Mouse (Mus musculus) G1E (cell line): Measurements from ENCODE around the gene Miox. TPM values are rescaled to one million over a fixed set of nuclear protein-coding genes. Genes with fewer than 3 reads are reported as not detected.

ENCODE experiments used
- ATAC-seq: 2 replicates; pipeline ENCODE4 v1.8.0; 2016; ENCODE audit warnings: mild to moderate bottlenecking; ENCODE audit not compliant: insufficient number of reproducible peaks, poor library complexity, low FRiP score, severe bottlenecking; ENCODE audit errors: extremely low read depth
- DNase-seq: peaks from one replicate; pipeline ENCODE4 v3.0.0; 2012; ENCODE audit warnings: low spot score
- H3K27me3 ChIP-seq: 2 replicates; pipeline ENCODE4 v1.6.1; 2012; ENCODE audit warnings: mild to moderate bottlenecking, low read length, inconsistent platforms; ENCODE audit not compliant: insufficient read depth
- H3K36me3 ChIP-seq: replicated peaks from 2 replicates; pipeline ENCODE3; 2012; ENCODE audit warnings: mild to moderate bottlenecking, inconsistent platforms
- H3K4me1 ChIP-seq: 2 replicates; pipeline ENCODE4 v1.6.1; 2012; ENCODE audit warnings: low read depth, low read length, inconsistent platforms, mixed read lengths; ENCODE audit not compliant: insufficient read depth
- H3K4me3 ChIP-seq: 2 replicates; pipeline ENCODE4 v1.5.1; 2012; ENCODE audit warnings: low read depth, mild to moderate bottlenecking, inconsistent platforms, low read length, moderate library complexity, mixed read lengths
- H3K9me3 ChIP-seq: replicated peaks from 2 replicates; pipeline ENCODE4 v1.6.1; 2012; ENCODE audit warnings: inconsistent platforms
- CTCF ChIP-seq: IDR thresholded peaks from 2 replicates; pipeline ENCODE4 v1.5.1; 2012; ENCODE audit warnings: low read depth, low read length, inconsistent platforms, mixed read lengths
- GATA1 ChIP-seq: IDR thresholded peaks from 2 replicates; pipeline ENCODE4 v1.6.1; 2012; ENCODE audit warnings: borderline replicate concordance, low read length, inconsistent platforms, mixed read lengths
- GATA2 ChIP-seq: IDR thresholded peaks from 2 replicates; pipeline ENCODE4 v1.6.1; 2012; ENCODE audit warnings: low read depth, low read length, inconsistent platforms, borderline replicate concordance
- POLR2AphosphoS5 ChIP-seq: IDR thresholded peaks from 2 replicates; pipeline ENCODE4 v1.6.1; 2012; ENCODE audit warnings: low read depth, low read length, inconsistent platforms; ENCODE audit not compliant: insufficient replicate concordance
- TAL1 ChIP-seq: conservative IDR thresholded peaks from 2 replicates; pipeline ENCODE4 v1.6.1; 2012; ENCODE audit warnings: low read depth, low read length, inconsistent platforms, mixed read lengths
- polyA plus RNA-seq: library from polyadenylated mRNA; stranded (reverse); fragments of >175 nt; gene quantifications from 2 replicates; pipeline ENCODE4 v1.2.3, GENCODE M21; 2012
- total RNA-seq, 2 experiments: library from RNA; stranded (forward) in 1 of 2; stranded (reverse) in 1 of 2; fragments of 200-1000 nt in 1 of 2; fragments of >200 nt in 1 of 2; fragmentation: Nextera tagmentation in 1 of 2; gene quantifications; 2 replicates each; pipeline ENCODE4 v1.2.3; 2014 to 2017

Gene Miox
- total and polyA plus RNA-seq, 3 experiments = 0.11 TPM; not detected in 2

GRCm38 (mm10) chr15:89300180-89300579, 34.0 kb upstream of the Miox start:
- DNase-seq (no peak), ATAC-seq (no peak)
- Histone ChIP-seq H3K9me3 (no peaks in the 10 kb centered on the region), H3K27me3 (no peaks in the 10 kb centered on the region), H3K4me1 (peaks cover 7% of the 10 kb centered on the region), H3K4me3 (no peak overlapping the region), H3K36me3 (peaks cover 97% of the 10 kb centered on the region)
- TF ChIP-seq GATA2 (no peak), POLR2AphosphoS5 (no peak), CTCF (no peak), TAL1 (no peak), GATA1 (no peak)

- Histone ChIP-seq H3K4me3 (no peak overlapping the region), H3K27me3 (no peaks in the 10 kb centered on the region), H3K36me3 (peaks cover 97% of the 10 kb centered on the region), H3K9me3 (no peaks in the 10 kb centered on the region), H3K4me1 (peaks cover 7% of the 10 kb centered on the region)
- DNase-seq = no peak
- no peak for TF ChIP-seq TAL1
- no peak for ATAC-seq
These were observed 33.6 kb upstream of the Miox start for GRCm38 (mm10) chr15:89300600-89300999.

GRCm38 (mm10) chr15:89305966-89306365, 28.2 kb upstream of the Miox start:
- Histone ChIP-seq H3K4me3 (no peak overlapping the region), H3K4me1 (peaks cover 30% of the 10 kb centered on the region)
- DNase-seq = no peak

GRCm38 (mm10) chr15:89307461-89307860, 26.7 kb upstream of the Miox start:
- Histone ChIP-seq H3K4me3 (no peak overlapping the region), H3K27me3 (no peaks in the 10 kb centered on the region), H3K4me1 (peaks cover 39% of the 10 kb centered on the region), H3K9me3 (no peaks in the 10 kb centered on the region), H3K36me3 (peaks cover 92% of the 10 kb centered on the region)
- TF ChIP-seq POLR2AphosphoS5 = no peak
- TF ChIP-seq TAL1 = no peak
- no peak for TF ChIP-seq CTCF
- TF ChIP-seq GATA2 = no peak
- no peak for TF ChIP-seq GATA1
- DNase-seq = no peak
- no peak for ATAC-seq

More at GRCm38 (mm10) chr15:89305966-89306365, 28.2 kb upstream of the Miox start:
- H3K9me3 ChIP-seq = no peaks in the 10 kb centered on the region
- TF ChIP-seq POLR2AphosphoS5 (no peak), CTCF (no peak), TAL1 (no peak), GATA2 (no peak), GATA1 (no peak)
- H3K36me3 ChIP-seq = peaks cover 94% of the 10 kb centered on the region
- no peak for ATAC-seq
- no peaks in the 10 kb centered on the region for H3K27me3 ChIP-seq

- DNase-seq = no peak
- no peaks in the 10 kb centered on the region for H3K27me3 ChIP-seq
- no peak for ATAC-seq
- peaks cover 92% of the 10 kb centered on the region for H3K36me3 ChIP-seq
- H3K4me1 ChIP-seq = peaks cover 49% of the 10 kb centered on the region
- H3K4me3 ChIP-seq = no peak overlapping the region
- TF ChIP-seq GATA2 (no peak), GATA1 (no peak), POLR2AphosphoS5 (no peak), CTCF (no peak), TAL1 (no peak)
- H3K9me3 ChIP-seq = no peaks in the 10 kb centered on the region
These were observed 25.6 kb upstream of the Miox start for GRCm38 (mm10) chr15:89308406-89309139.

GRCm38 (mm10) chr15:89309962-89310498, 24.2 kb upstream of the Miox start:
- Histone ChIP-seq H3K4me1 (peaks cover 58% of the 10 kb centered on the region), H3K9me3 (no peaks in the 10 kb centered on the region), H3K36me3 (peaks cover 81% of the 10 kb centered on the region), H3K27me3 (no peaks in the 10 kb centered on the region), H3K4me3 (peak overlapping the region; percentile 48; the same call in 1 of the 2 replicates)
- DNase-seq = peak; percentile 61
- TF ChIP-seq POLR2AphosphoS5 (no peak), TAL1 (no peak; the same call in 1 of the 2 replicates), GATA2 (no peak), GATA1 (no peak), CTCF (no peak)
- peak; percentile 37 for ATAC-seq
